Mouse (Mus musculus) cortical plate, adult 2 months (tissue): ENCODE data around the gene Pdcd1lg2.

Experiments
- CTCF ChIP-seq: fragments of 200-500 bp; IDR thresholded peaks from 2 replicates; pipeline ENCODE4 v1.5.1; 2011; ENCODE audit warnings: mild to moderate bottlenecking, control low read depth, low read length; ENCODE audit not compliant: insufficient read depth; ENCODE audit errors: extremely low read depth
- POLR2A ChIP-seq: fragments of 200-500 bp; IDR thresholded peaks from 2 replicates; pipeline ENCODE4 v1.6.1; 2011; ENCODE audit warnings: mild to moderate bottlenecking, low read length, control low read depth; ENCODE audit not compliant: insufficient read depth; ENCODE audit errors: extremely low read depth

- TF ChIP-seq CTCF (no peak), POLR2A (no peak)
These were observed 42.7 kb upstream of the Pdcd1lg2 start for GRCm38 (mm10) chr19:29368041-29368440.
